Mouse (Mus musculus) heart, adult 2 months (tissue): Measurements from ENCODE around the gene Nhsl2. TPM values are rescaled to one million over a fixed set of nuclear protein-coding genes. Genes with fewer than 3 reads are reported as not detected.
A peak's percentile ranks its signal among the peaks of the same experiment; 100 is the strongest.

ENCODE experiments used
- DNase-seq, 2 experiments: peaks; one replicate each; pipeline ENCODE4 v3.0.0; 2021
- H3K27ac ChIP-seq: fragments of 200-600 bp; 2 replicates; pipeline ENCODE4 v1.8.1; 2022
- H3K27me3 ChIP-seq: fragments of 200-500 bp; 2 replicates; pipeline ENCODE4 v1.6.1; 2012; ENCODE audit warnings: mild to moderate bottlenecking, low read length, inconsistent platforms, mixed read lengths; ENCODE audit not compliant: control insufficient read depth, insufficient read depth
- H3K36me3 ChIP-seq: fragments of 200-500 bp; 2 replicates; pipeline ENCODE4 v1.6.1; 2012; ENCODE audit warnings: low read length, inconsistent platforms; ENCODE audit not compliant: control insufficient read depth, insufficient read depth
- H3K4me1 ChIP-seq: fragments of 200-500 bp; 2 replicates; pipeline ENCODE4 v1.6.1; 2011; ENCODE audit warnings: low read length; ENCODE audit not compliant: control insufficient read depth, insufficient read depth
- H3K4me3 ChIP-seq: fragments of 200-600 bp; 2 replicates; pipeline ENCODE4 v1.8.1; 2022
- H3K79me2 ChIP-seq: fragments of 200-500 bp; replicated peaks from 2 replicates; pipeline ENCODE4 v1.6.1; 2012; ENCODE audit warnings: mild to moderate bottlenecking, inconsistent platforms, low read length, moderate library complexity, mixed read lengths; ENCODE audit not compliant: control insufficient read depth, insufficient read depth
- H3K9ac ChIP-seq: fragments of 200-500 bp; 2 replicates; pipeline ENCODE4 v1.6.1; 2012; ENCODE audit warnings: low read depth, mild to moderate bottlenecking, control low read depth, inconsistent platforms, low read length, mixed read lengths
- CTCF ChIP-seq: fragments of 200-600 bp; IDR thresholded peaks from 2 replicates; pipeline ENCODE4 v1.8.1; 2022; ENCODE audit warnings: antibody characterized with exemption, mild to moderate bottlenecking, moderate library complexity
- EP300 ChIP-seq: fragments of 200-500 bp; IDR thresholded peaks from 2 replicates; pipeline ENCODE4 v1.6.1; 2011; ENCODE audit warnings: low read depth, low read length, control low read depth; ENCODE audit not compliant: insufficient read depth
- POLR2A ChIP-seq: fragments of 200-500 bp; IDR thresholded peaks from 2 replicates; pipeline ENCODE4 v1.6.1; 2011; ENCODE audit warnings: mild to moderate bottlenecking, low read depth, low read length, control low read depth; ENCODE audit not compliant: insufficient read depth
- WGBS: fragments of 180-500 bp; shearing (Covaris S2); methylation state at CpG from one replicate; pipeline ENCODE4 v1.1.7; 2018; 5-methylcytosine and 5-hydroxymethylcytosine counted together
- intact Hi-C: fragments of 180-260 bp; cut with DNase I; formaldehyde crosslinking; loops from one replicate; pipeline ENCODE4 v1.15.1; 2025
- polyA plus RNA-seq: library from polyadenylated mRNA; depleted of rRNA; stranded (reverse); fragments of >200 nt; gene quantifications from 2 replicates; pipeline ENCODE4 v1.2.3, GENCODE M21; 2012
- total RNA-seq, 2 experiments: library from RNA; stranded (reverse); gene quantifications; 2 replicates each; pipeline ENCODE4 v1.2.3; 2021

Nhsl2 gene
- total and polyA plus RNA-seq, 3 experiments: 1.4 to 4.2 (median 3.6) TPM

GRCm38 (mm10) chrX:102017213-102017923 lies 168.2 kb downstream of the Nhsl2 start:
- H3K9ac ChIP-seq: peak overlapping the region; percentile 5; the same call in 1 of the 2 replicates
- TF ChIP-seq POLR2A (peak; percentile 70), EP300 (no peak), CTCF (no peak)
- H3K36me3 ChIP-seq: no peaks in the 10 kb centered on the region
- DNase-seq: peak; percentile 45 to 52
- no peaks in the 10 kb centered on the region for H3K27me3 ChIP-seq
- intact Hi-C loops: no loop called here
- WGBS: 38% methylated on average over 9 of the region's 9 CpGs
- H3K79me2 ChIP-seq: no peaks in the 10 kb centered on the region
- peaks cover 4% of the 10 kb centered on the region for H3K4me1 ChIP-seq
- H3K27ac ChIP-seq: peak overlapping the region; percentile 77
- peak overlapping the region; percentile 41 for H3K4me3 ChIP-seq

- no peaks in the 10 kb centered on the region for H3K27me3 ChIP-seq
- H3K4me1 ChIP-seq: peaks cover 4% of the 10 kb centered on the region
- no peaks in the 10 kb centered on the region for H3K79me2 ChIP-seq
- WGBS: 41% methylated on average over 3 of the region's 3 CpGs
- no peak overlapping the region for H3K9ac ChIP-seq
- no peaks in the 10 kb centered on the region for H3K36me3 ChIP-seq
- peak overlapping the region; percentile 41; the same call in 1 of the 2 replicates for H3K27ac ChIP-seq
- no peak overlapping the region; the same call in 1 of the 2 replicates for H3K4me3 ChIP-seq
- DNase-seq: no peak
- TF ChIP-seq EP300 (no peak), POLR2A (no peak), CTCF (no peak)
- intact Hi-C loops: no loop called here
Observed at GRCm38 (mm10) chrX:102018890-102019289, 169.7 kb downstream of the Nhsl2 start.

- Histone ChIP-seq H3K9ac (no peak overlapping the region), H3K4me1 (peaks cover 4% of the 10 kb centered on the region), H3K27me3 (no peaks in the 10 kb centered on the region), H3K4me3 (no peak overlapping the region), H3K27ac (no peak overlapping the region; the same call in 1 of the 2 replicates), H3K79me2 (no peaks in the 10 kb centered on the region), H3K36me3 (no peaks in the 10 kb centered on the region)
- no peak for DNase-seq
- WGBS: 58% methylated on average over 7 of the region's 7 CpGs
- intact Hi-C loops: loop anchor here (5.0 kb wide), 1 partner anchor 48 kb away; no protein-coding TSS in a partner anchor
- no peak for TF ChIP-seq EP300
- no peak for TF ChIP-seq CTCF
- no peak for TF ChIP-seq POLR2A
Observed at GRCm38 (mm10) chrX:102019471-102020240, 170.5 kb downstream of the Nhsl2 start.

DNA sequence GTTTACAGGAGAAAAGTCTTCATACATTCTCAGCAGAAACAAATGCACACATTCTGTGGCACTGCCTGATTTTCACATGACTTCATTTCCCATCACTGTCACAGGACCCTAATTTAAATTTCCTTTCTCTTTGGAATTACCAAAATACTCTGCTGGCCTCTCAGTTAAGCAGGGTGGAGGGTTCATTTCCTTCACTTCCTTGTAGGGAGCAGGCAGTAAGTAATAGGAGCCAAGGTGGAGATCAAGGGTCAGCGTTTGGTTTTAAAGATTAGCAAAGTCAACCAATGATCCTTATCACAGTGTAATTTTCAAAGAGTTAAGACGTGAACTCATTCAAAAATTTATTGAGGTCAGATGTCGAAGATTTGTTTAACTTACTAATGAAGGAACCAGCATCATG lies 175.8 kb downstream of the Nhsl2 start:
- WGBS: 49% methylated on average over 3 of the region's 3 CpGs
- Histone ChIP-seq H3K27ac (no peak overlapping the region; the same call in 1 of the 2 replicates), H3K79me2 (no peaks in the 10 kb centered on the region), H3K4me1 (no peaks in the 10 kb centered on the region; the same call in 1 of the 2 replicates), H3K36me3 (no peaks in the 10 kb centered on the region), H3K9ac (no peak overlapping the region), H3K27me3 (no peaks in the 10 kb centered on the region), H3K4me3 (no peak overlapping the region)
- TF ChIP-seq CTCF: no peak
- TF ChIP-seq EP300: no peak
- TF ChIP-seq POLR2A: no peak
- DNase-seq: no peak
- intact Hi-C loops: loop anchor here (5.0 kb wide), 1 partner anchor 42 kb away; no protein-coding TSS in a partner anchor

GRCm38 (mm10) chrX:102031851-102032250 lies 182.7 kb downstream of the Nhsl2 start:
- Histone ChIP-seq H3K36me3 (no peaks in the 10 kb centered on the region), H3K79me2 (no peaks in the 10 kb centered on the region), H3K9ac (no peak overlapping the region), H3K27ac (no peak overlapping the region), H3K27me3 (no peaks in the 10 kb centered on the region), H3K4me3 (no peak overlapping the region), H3K4me1 (peaks cover 3% of the 10 kb centered on the region; the same call in 1 of the 2 replicates)
- WGBS: 32% methylated on average over 6 of the region's 6 CpGs
- TF ChIP-seq POLR2A (no peak), EP300 (no peak), CTCF (no peak)
- intact Hi-C loops: no loop called here
- peak; percentile 57 to 73 for DNase-seq
